Mouse (Mus musculus): ENCODE data around the gene Hist1h1c. TPM values are rescaled to one million over a fixed set of nuclear protein-coding genes. Genes with fewer than 3 reads are reported as not detected.

Hist1h1c gene
- polyA plus RNA-seq, 1 experiment from 2014 or later, result 37.8 TPM

GRCm38 (mm10) chr13:23729192-23729525, 9.4 kb upstream of the Hist1h1c start:
- H3K9me3 ChIP-seq (ENCODE audit: control insufficient read depth, low read length), result no peaks in the 10 kb centered on the region
- no peak overlapping the region for H3K4me3 ChIP-seq (ENCODE audit: low read length)
- no peak overlapping the region for H3K9ac ChIP-seq (ENCODE audit: low read length)
- WGBS, result 83% methylated on average over 9 of the region's 9 CpGs
- H3K36me3 ChIP-seq (ENCODE audit: control insufficient read depth, insufficient read depth, low read length), result no peaks in the 10 kb centered on the region
- ATAC-seq (ENCODE audit: low read depth), result no peak
- no peak overlapping the region for H3K4me2 ChIP-seq (ENCODE audit: low read depth, low read length)
- H3K27me3 ChIP-seq (ENCODE audit: control insufficient read depth, insufficient read depth, low read depth, low read length), result no peaks in the 10 kb centered on the region
- H3K27ac ChIP-seq (ENCODE audit: low read length), result no peak overlapping the region
- no peaks in the 10 kb centered on the region for H3K4me1 ChIP-seq (replicated peaks; ENCODE audit: control insufficient read depth, insufficient read depth, low read length)

- no peak overlapping the region for H3K4me3 ChIP-seq (ENCODE audit: low read length)
- H3K4me2 ChIP-seq (ENCODE audit: low read depth, low read length), result no peak overlapping the region
- H3K27ac ChIP-seq (ENCODE audit: low read length), result no peak overlapping the region
- H3K9me3 ChIP-seq (ENCODE audit: control insufficient read depth, low read length), result no peaks in the 10 kb centered on the region
- no peaks in the 10 kb centered on the region for H3K4me1 ChIP-seq (replicated peaks; ENCODE audit: control insufficient read depth, insufficient read depth, low read length)
- 94% methylated on average over 5 of the region's 5 CpGs for WGBS
- H3K36me3 ChIP-seq (ENCODE audit: control insufficient read depth, insufficient read depth, low read length), result no peaks in the 10 kb centered on the region
- no peak for ATAC-seq (ENCODE audit: low read depth)
- no peak overlapping the region for H3K9ac ChIP-seq (ENCODE audit: low read length)
- H3K27me3 ChIP-seq (ENCODE audit: control insufficient read depth, insufficient read depth, low read depth, low read length), result no peaks in the 10 kb centered on the region
Observed at GRCm38 (mm10) chr13:23729706-23730105, 8.9 kb upstream of the Hist1h1c start.

GRCm38 (mm10) chr13:23730479-23730878, 8.1 kb upstream of the Hist1h1c start:
- no peak overlapping the region for H3K27ac ChIP-seq (ENCODE audit: low read length)
- WGBS, result 20% methylated on average over 8 of the region's 8 CpGs
- ATAC-seq (ENCODE audit: low read depth), result peak; percentile 55; the same call in 1 of the 2 replicates

GRCm38 (mm10) chr13:23732156-23732804, 6.3 kb upstream of the Hist1h1c start:
- no peak for ATAC-seq (ENCODE audit: low read depth)
- H3K4me2 ChIP-seq (ENCODE audit: low read depth, low read length), result no peak overlapping the region
- H3K36me3 ChIP-seq (ENCODE audit: control insufficient read depth, insufficient read depth, low read length), result no peaks in the 10 kb centered on the region
- no peaks in the 10 kb centered on the region for H3K9me3 ChIP-seq (ENCODE audit: control insufficient read depth, low read length)
- no peaks in the 10 kb centered on the region for H3K4me1 ChIP-seq (replicated peaks; ENCODE audit: control insufficient read depth, insufficient read depth, low read length)
- H3K9ac ChIP-seq (ENCODE audit: low read length), result no peak overlapping the region
- no peak overlapping the region for H3K27ac ChIP-seq (ENCODE audit: low read length)
- H3K4me3 ChIP-seq (ENCODE audit: low read length), result no peak overlapping the region
- 22% methylated on average over 8 of the region's 8 CpGs for WGBS
- H3K27me3 ChIP-seq (ENCODE audit: control insufficient read depth, insufficient read depth, low read depth, low read length), result no peaks in the 10 kb centered on the region

More at GRCm38 (mm10) chr13:23730479-23730878, 8.1 kb upstream of the Hist1h1c start:
- no peaks in the 10 kb centered on the region for H3K27me3 ChIP-seq (ENCODE audit: control insufficient read depth, insufficient read depth, low read depth, low read length)
- no peak overlapping the region for H3K4me2 ChIP-seq (ENCODE audit: low read depth, low read length)
- no peaks in the 10 kb centered on the region for H3K36me3 ChIP-seq (ENCODE audit: control insufficient read depth, insufficient read depth, low read length)
- H3K9me3 ChIP-seq (ENCODE audit: control insufficient read depth, low read length), result no peaks in the 10 kb centered on the region
- no peak overlapping the region for H3K4me3 ChIP-seq (ENCODE audit: low read length)
- H3K9ac ChIP-seq (ENCODE audit: low read length), result no peak overlapping the region
- no peaks in the 10 kb centered on the region for H3K4me1 ChIP-seq (replicated peaks; ENCODE audit: control insufficient read depth, insufficient read depth, low read length)

- no peak overlapping the region for H3K27ac ChIP-seq (ENCODE audit: low read length)
- no peak overlapping the region for H3K4me2 ChIP-seq (ENCODE audit: low read depth, low read length)
- WGBS, result 86% methylated on average over 5 of the region's 5 CpGs
- no peaks in the 10 kb centered on the region for H3K9me3 ChIP-seq (ENCODE audit: control insufficient read depth, low read length)
- H3K4me3 ChIP-seq (ENCODE audit: low read length), result no peak overlapping the region
- peaks cover 10% of the 10 kb centered on the region; the same call in 1 of the 2 replicates for H3K4me1 ChIP-seq (replicated peaks; ENCODE audit: control insufficient read depth, insufficient read depth, low read length)
- no peaks in the 10 kb centered on the region for H3K27me3 ChIP-seq (ENCODE audit: control insufficient read depth, insufficient read depth, low read depth, low read length)
- H3K9ac ChIP-seq (ENCODE audit: low read length), result no peak overlapping the region
- ATAC-seq (ENCODE audit: low read depth), result no peak
- no peaks in the 10 kb centered on the region for H3K36me3 ChIP-seq (ENCODE audit: control insufficient read depth, insufficient read depth, low read length)
Observed at GRCm38 (mm10) chr13:23737091-23737490, 1.5 kb upstream of the Hist1h1c start.

GRCm38 (mm10) chr13:23738041-23738440, 567 bp upstream of the Hist1h1c start:
- H3K27ac ChIP-seq (ENCODE audit: low read length), result peak overlapping the region; percentile 100
- H3K4me3 ChIP-seq (ENCODE audit: low read length), result peak overlapping the region; percentile 71
- H3K9me3 ChIP-seq (ENCODE audit: control insufficient read depth, low read length), result no peaks in the 10 kb centered on the region
- no peak for ATAC-seq (ENCODE audit: low read depth)
- peak overlapping the region; percentile 92 for H3K4me2 ChIP-seq (ENCODE audit: low read depth, low read length)
- H3K4me1 ChIP-seq (replicated peaks; ENCODE audit: control insufficient read depth, insufficient read depth, low read length), result peaks cover 10% of the 10 kb centered on the region; the same call in 1 of the 2 replicates
- H3K36me3 ChIP-seq (ENCODE audit: control insufficient read depth, insufficient read depth, low read length), result no peaks in the 10 kb centered on the region
- H3K9ac ChIP-seq (ENCODE audit: low read length), result peak overlapping the region; percentile 63
- no peaks in the 10 kb centered on the region for H3K27me3 ChIP-seq (ENCODE audit: control insufficient read depth, insufficient read depth, low read depth, low read length)
- 22% methylated on average over 4 of the region's 4 CpGs for WGBS

- Histone ChIP-seq H3K27ac (ENCODE audit: low read length) (peak overlapping the region; percentile 100), H3K36me3 (ENCODE audit: control insufficient read depth, insufficient read depth, low read length) (no peaks in the 10 kb centered on the region), H3K4me3 (ENCODE audit: low read length) (peak overlapping the region; percentile 71), H3K4me1 (replicated peaks; ENCODE audit: control insufficient read depth, insufficient read depth, low read length) (peaks cover 15% of the 10 kb centered on the region), H3K27me3 (ENCODE audit: control insufficient read depth, insufficient read depth, low read depth, low read length) (no peaks in the 10 kb centered on the region), H3K9me3 (ENCODE audit: control insufficient read depth, low read length) (no peaks in the 10 kb centered on the region), H3K9ac (ENCODE audit: low read length) (peak overlapping the region; percentile 92), H3K4me2 (ENCODE audit: low read depth, low read length) (peak overlapping the region; percentile 92)
- under 1% methylated on average over 39 of the region's 39 CpGs for WGBS
- ATAC-seq (ENCODE audit: low read depth), result peak; percentile 89
Observed at GRCm38 (mm10) chr13:23739069-23739921, 687 bp downstream of the Hist1h1c start.

GRCm38 (mm10) chr13:23739922-23740252, 1.3 kb downstream of the Hist1h1c start:
- Histone ChIP-seq H3K27me3 (ENCODE audit: control insufficient read depth, insufficient read depth, low read depth, low read length) (no peaks in the 10 kb centered on the region), H3K27ac (ENCODE audit: low read length) (peak overlapping the region; percentile 100)
- under 1% methylated on average over 14 of the region's 14 CpGs for WGBS

GRCm38 (mm10) chr13:23740256-23740840, 1.7 kb downstream of the Hist1h1c start:
- peak overlapping the region; percentile 100 for H3K27ac ChIP-seq (ENCODE audit: low read length)
- WGBS, result 17% methylated on average over 13 of the region's 13 CpGs
- ATAC-seq (ENCODE audit: low read depth), result no peak

More at GRCm38 (mm10) chr13:23739922-23740252, 1.3 kb downstream of the Hist1h1c start:
- Histone ChIP-seq H3K4me1 (replicated peaks; ENCODE audit: control insufficient read depth, insufficient read depth, low read length) (peaks cover 15% of the 10 kb centered on the region), H3K36me3 (ENCODE audit: control insufficient read depth, insufficient read depth, low read length) (no peaks in the 10 kb centered on the region), H3K9ac (ENCODE audit: low read length) (peak overlapping the region; percentile 92), H3K4me3 (ENCODE audit: low read length) (peak overlapping the region; percentile 71), H3K9me3 (ENCODE audit: control insufficient read depth, low read length) (no peaks in the 10 kb centered on the region), H3K4me2 (ENCODE audit: low read depth, low read length) (peak overlapping the region; percentile 92)
- no peak for ATAC-seq (ENCODE audit: low read depth)

More at GRCm38 (mm10) chr13:23740256-23740840, 1.7 kb downstream of the Hist1h1c start:
- Histone ChIP-seq H3K27me3 (ENCODE audit: control insufficient read depth, insufficient read depth, low read depth, low read length) (no peaks in the 10 kb centered on the region), H3K36me3 (ENCODE audit: control insufficient read depth, insufficient read depth, low read length) (no peaks in the 10 kb centered on the region), H3K4me2 (ENCODE audit: low read depth, low read length) (peak overlapping the region; percentile 92), H3K4me1 (replicated peaks; ENCODE audit: control insufficient read depth, insufficient read depth, low read length) (peaks cover 15% of the 10 kb centered on the region), H3K9ac (ENCODE audit: low read length) (peak overlapping the region; percentile 92), H3K9me3 (ENCODE audit: control insufficient read depth, low read length) (no peaks in the 10 kb centered on the region), H3K4me3 (ENCODE audit: low read length) (peak overlapping the region; percentile 71)

Measured in lung, embryonic 16.5 days (tissue).